Mouse (Mus musculus): ENCODE measurements around the gene Gm19684. TPM values are rescaled to one million over a fixed set of nuclear protein-coding genes. Genes with fewer than 3 reads are reported as not detected.
"Not testable (repeated sequence)": the region's sequence is repeated elsewhere in the genome, so short reads cannot be mapped to it uniquely, and the experiment has no call there.

The Gm19684 gene
- not detected in 2 replicates for polyA plus RNA-seq (2015; fragmentation: Nextera tagmentation; extraction: Ambion mirVana)

DNA sequence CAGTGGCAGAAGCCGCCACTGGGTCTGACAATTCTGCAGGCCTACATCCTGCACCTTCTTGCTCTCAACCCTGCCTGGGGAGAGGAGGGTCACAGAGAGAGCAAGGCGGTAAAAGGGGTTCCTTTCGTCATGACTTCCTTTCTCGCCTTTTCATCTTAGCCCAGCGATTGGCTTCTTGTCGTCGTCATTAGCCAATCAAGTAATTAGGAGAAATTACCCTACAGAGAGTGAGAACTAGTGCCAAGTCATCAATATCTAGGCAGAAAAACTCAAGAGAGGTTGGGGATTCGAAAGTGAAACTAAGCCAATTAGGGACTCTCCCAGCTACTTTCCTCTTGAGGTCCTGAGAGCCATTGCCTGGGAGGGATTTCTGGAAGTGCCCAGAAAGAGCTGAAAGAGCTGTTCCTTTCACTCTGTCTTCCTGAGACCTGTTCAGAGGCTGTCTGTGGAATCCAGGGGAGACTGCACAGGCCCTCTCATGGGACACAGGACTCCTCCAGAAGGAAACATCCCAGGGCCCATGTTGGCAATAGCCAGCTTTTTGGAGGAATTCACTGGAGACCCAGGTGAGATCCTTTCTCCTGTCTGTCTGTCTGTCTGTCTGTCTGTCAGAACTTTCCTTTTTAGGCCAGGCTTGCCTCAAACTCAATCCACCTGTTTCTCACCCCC lies at the start of gene Gm19684:
Gene Gm19684 (plus strand): TSS at position 327 of the 669 bp plus-strand sequence.
- DNase-seq (ENCODE audit: low spot score) (peak; percentile 31), ATAC-seq (ENCODE audit: low FRiP score, low TSS enrichment) (peak; percentile 90)
- not testable (repeated sequence) for H3K27ac ChIP-seq (replicated peaks); H3K36me3 ChIP-seq (ENCODE audit: control insufficient read depth, insufficient read depth, low read length); H3K9ac ChIP-seq (ENCODE audit: low read length); H3K4me1 ChIP-seq (replicated peaks; ENCODE audit: control insufficient read depth, insufficient read depth); H3K9me3 ChIP-seq (ENCODE audit: control insufficient read depth, low read length); H3K27me3 ChIP-seq (ENCODE audit: control insufficient read depth, insufficient read depth, low read length)
- Histone ChIP-seq H3K4me3 (ENCODE audit: low read depth, low read length) (peak within 1 kb of the TSS; percentile 12; the same call in 1 of the 2 replicates), H3K4me2 (replicated peaks; ENCODE audit: low read depth) (peak within 1 kb of the TSS; percentile 38)
- 3% methylated on average over 8 of the region's 8 CpGs for WGBS

- not testable (repeated sequence) for H3K27ac ChIP-seq (replicated peaks); H3K9me3 ChIP-seq (ENCODE audit: control insufficient read depth, low read length); H3K9ac ChIP-seq (ENCODE audit: low read length); H3K4me3 ChIP-seq (ENCODE audit: low read depth, low read length); H3K4me1 ChIP-seq (replicated peaks; ENCODE audit: control insufficient read depth, insufficient read depth); ATAC-seq (ENCODE audit: low FRiP score, low TSS enrichment); H3K4me2 ChIP-seq (replicated peaks; ENCODE audit: low read depth); H3K27me3 ChIP-seq (ENCODE audit: control insufficient read depth, insufficient read depth, low read length); H3K36me3 ChIP-seq (ENCODE audit: control insufficient read depth, insufficient read depth, low read length); DNase-seq (ENCODE audit: low spot score)
Measured at GRCm38 (mm10) chr17:36081901-36082300, 39.6 kb upstream of the Gm19684 start.

- H3K4me3 ChIP-seq (ENCODE audit: low read depth, low read length): peak overlapping the region; percentile 53
- not testable (repeated sequence) for H3K9ac ChIP-seq (ENCODE audit: low read length); DNase-seq (ENCODE audit: low spot score); ATAC-seq (ENCODE audit: low FRiP score, low TSS enrichment); H3K27me3 ChIP-seq (ENCODE audit: control insufficient read depth, insufficient read depth, low read length); H3K9me3 ChIP-seq (ENCODE audit: control insufficient read depth, low read length); H3K27ac ChIP-seq (replicated peaks); H3K36me3 ChIP-seq (ENCODE audit: control insufficient read depth, insufficient read depth, low read length); H3K4me1 ChIP-seq (replicated peaks; ENCODE audit: control insufficient read depth, insufficient read depth)
- H3K4me2 ChIP-seq (replicated peaks; ENCODE audit: low read depth): peak overlapping the region; percentile 82
- 41% methylated on average over 4 of the region's 6 CpGs for WGBS
Measured at GRCm38 (mm10) chr17:36082519-36083232, 38.8 kb upstream of the Gm19684 start.

GRCm38 (mm10) chr17:36083266-36083869 lies 38.1 kb upstream of the Gm19684 start:
- Histone ChIP-seq H3K4me3 (ENCODE audit: low read depth, low read length) (peak overlapping the region; percentile 53), H3K4me2 (replicated peaks; ENCODE audit: low read depth) (peak overlapping the region; percentile 82), H3K4me1 (replicated peaks; ENCODE audit: control insufficient read depth, insufficient read depth) (no peaks in the 10 kb centered on the region), H3K9ac (ENCODE audit: low read length) (peak overlapping the region; percentile 45), H3K36me3 (ENCODE audit: control insufficient read depth, insufficient read depth, low read length) (no peaks in the 10 kb centered on the region), H3K9me3 (ENCODE audit: control insufficient read depth, low read length) (no peaks in the 10 kb centered on the region), H3K27me3 (ENCODE audit: control insufficient read depth, insufficient read depth, low read length) (no peaks in the 10 kb centered on the region), H3K27ac (replicated peaks) (no peak overlapping the region)
- DNase-seq (ENCODE audit: low spot score) (peak; percentile 64), ATAC-seq (ENCODE audit: low FRiP score, low TSS enrichment) (peak; percentile 74)
- under 1% methylated on average over 46 of the region's 46 CpGs for WGBS
- TF ChIP-seq EP300 (optimal IDR thresholded peaks at IDR 0.05) (no peak), CTCF (IDR thresholded peaks at IDR 0.05; ENCODE audit: low read depth) (no peak)

- Histone ChIP-seq H3K9me3 (ENCODE audit: control insufficient read depth, low read length) (no peaks in the 10 kb centered on the region), H3K36me3 (ENCODE audit: control insufficient read depth, insufficient read depth, low read length) (no peaks in the 10 kb centered on the region), H3K4me1 (replicated peaks; ENCODE audit: control insufficient read depth, insufficient read depth) (no peaks in the 10 kb centered on the region), H3K27me3 (ENCODE audit: control insufficient read depth, insufficient read depth, low read length) (no peaks in the 10 kb centered on the region), H3K27ac (replicated peaks) (no peak overlapping the region), H3K4me3 (ENCODE audit: low read depth, low read length) (peak overlapping the region; percentile 53), H3K9ac (ENCODE audit: low read length) (peak overlapping the region; percentile 45), H3K4me2 (replicated peaks; ENCODE audit: low read depth) (peak overlapping the region; percentile 82)
- DNase-seq (ENCODE audit: low spot score): no peak
- ATAC-seq (ENCODE audit: low FRiP score, low TSS enrichment): no peak
- WGBS: 2% methylated on average over 39 of the region's 42 CpGs
- TF ChIP-seq EP300 (optimal IDR thresholded peaks at IDR 0.05): no peak
- TF ChIP-seq CTCF (IDR thresholded peaks at IDR 0.05; ENCODE audit: low read depth): no peak
Measured at GRCm38 (mm10) chr17:36083870-36084451, 37.5 kb upstream of the Gm19684 start.

DNA sequence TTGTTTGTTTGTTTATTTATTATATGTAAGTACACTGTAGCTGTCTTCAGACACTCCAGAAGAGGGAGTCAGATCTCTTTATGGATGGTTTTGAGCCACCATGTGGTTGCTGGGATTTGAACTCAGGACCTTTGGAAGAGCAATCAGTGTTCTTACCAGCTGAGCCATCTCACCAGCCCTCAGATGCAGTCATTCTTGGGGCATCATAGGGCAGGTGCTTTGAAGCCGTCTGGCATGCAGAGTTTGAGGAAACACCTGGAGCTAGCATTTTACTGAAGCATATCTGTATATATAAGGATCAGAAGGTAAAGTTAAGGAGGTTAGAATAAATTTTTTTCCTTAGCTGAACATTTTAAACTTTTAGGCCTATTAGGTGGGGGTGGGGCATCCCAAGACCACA lies 35.5 kb upstream of the Gm19684 start:
- not testable (repeated sequence) for DNase-seq (ENCODE audit: low spot score); H3K27ac ChIP-seq (replicated peaks); H3K9ac ChIP-seq (ENCODE audit: low read length); H3K36me3 ChIP-seq (ENCODE audit: control insufficient read depth, insufficient read depth, low read length); H3K4me3 ChIP-seq (ENCODE audit: low read depth, low read length); H3K27me3 ChIP-seq (ENCODE audit: control insufficient read depth, insufficient read depth, low read length); H3K4me1 ChIP-seq (replicated peaks; ENCODE audit: control insufficient read depth, insufficient read depth); H3K9me3 ChIP-seq (ENCODE audit: control insufficient read depth, low read length); H3K4me2 ChIP-seq (replicated peaks; ENCODE audit: low read depth); ATAC-seq (ENCODE audit: low FRiP score, low TSS enrichment)
- WGBS: 30% methylated on average over 1 of the region's 1 CpGs

GRCm38 (mm10) chr17:36091933-36092332 lies 29.5 kb upstream of the Gm19684 start:
- H3K27ac ChIP-seq (replicated peaks); H3K9ac ChIP-seq (ENCODE audit: low read length); H3K4me2 ChIP-seq (replicated peaks; ENCODE audit: low read depth); H3K4me1 ChIP-seq (replicated peaks; ENCODE audit: control insufficient read depth, insufficient read depth); DNase-seq (ENCODE audit: low spot score); H3K36me3 ChIP-seq (ENCODE audit: control insufficient read depth, insufficient read depth, low read length); H3K4me3 ChIP-seq (ENCODE audit: low read depth, low read length); H3K9me3 ChIP-seq (ENCODE audit: control insufficient read depth, low read length); ATAC-seq (ENCODE audit: low FRiP score, low TSS enrichment); H3K27me3 ChIP-seq (ENCODE audit: control insufficient read depth, insufficient read depth, low read length): not testable (repeated sequence)
- WGBS: no CpG with 5 or more reads among the region's 2 CpGs

- H3K27ac ChIP-seq (replicated peaks); ATAC-seq (ENCODE audit: low FRiP score, low TSS enrichment); H3K27me3 ChIP-seq (ENCODE audit: control insufficient read depth, insufficient read depth, low read length): not testable (repeated sequence)
Measured at GRCm38 (mm10) chr17:36092520-36092919, 29.0 kb upstream of the Gm19684 start.

More at GRCm38 (mm10) chr17:36092520-36092919, 29.0 kb upstream of the Gm19684 start:
- H3K4me3 ChIP-seq (ENCODE audit: low read depth, low read length); H3K36me3 ChIP-seq (ENCODE audit: control insufficient read depth, insufficient read depth, low read length); H3K9ac ChIP-seq (ENCODE audit: low read length); DNase-seq (ENCODE audit: low spot score); H3K9me3 ChIP-seq (ENCODE audit: control insufficient read depth, low read length); H3K4me1 ChIP-seq (replicated peaks; ENCODE audit: control insufficient read depth, insufficient read depth); H3K4me2 ChIP-seq (replicated peaks; ENCODE audit: low read depth): not testable (repeated sequence)
